Mouse (Mus musculus): ENCODE measurements around the gene Herc1.
"Not testable (repeated sequence)": the region's sequence is repeated elsewhere in the genome, so short reads cannot be mapped to it uniquely, and the experiment has no call there.

Gene Herc1

DNA sequence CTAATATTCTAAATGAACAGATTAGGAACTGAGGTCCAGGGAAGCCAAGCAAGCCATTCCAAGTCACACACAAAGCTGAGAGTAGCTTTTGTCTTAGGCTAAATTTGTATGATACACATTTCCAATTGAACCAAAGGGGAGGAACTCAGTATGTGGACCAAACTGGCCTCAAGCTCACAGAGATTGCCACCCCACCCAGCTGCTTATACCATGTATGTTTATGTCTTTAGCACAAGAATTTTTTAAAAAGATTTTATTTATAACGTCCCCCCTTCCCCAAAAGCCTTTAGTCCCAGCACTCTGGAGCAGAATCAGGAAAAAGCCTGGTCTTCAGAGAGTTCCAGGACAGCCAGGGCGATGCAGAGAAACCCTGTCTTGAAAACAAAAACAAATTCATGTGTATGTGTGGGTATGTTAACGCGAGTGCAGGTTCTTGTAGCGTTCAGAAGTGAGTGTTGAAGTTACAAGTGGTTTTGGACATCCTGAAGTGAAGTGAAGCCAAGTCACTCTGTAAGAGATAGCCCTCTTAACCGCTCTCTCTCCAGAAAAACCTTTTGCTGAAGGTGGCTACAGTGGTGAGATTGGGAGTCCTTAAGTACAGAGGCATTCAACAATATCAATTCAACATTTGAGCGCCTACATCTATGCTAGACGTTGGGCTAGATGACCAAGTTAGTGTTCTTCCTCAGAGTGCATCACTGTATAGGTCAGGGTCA is 948 bp upstream of the Herc1 start:
- no peak for DNase-seq (ENCODE audit: low read depth, low spot score)

DNA sequence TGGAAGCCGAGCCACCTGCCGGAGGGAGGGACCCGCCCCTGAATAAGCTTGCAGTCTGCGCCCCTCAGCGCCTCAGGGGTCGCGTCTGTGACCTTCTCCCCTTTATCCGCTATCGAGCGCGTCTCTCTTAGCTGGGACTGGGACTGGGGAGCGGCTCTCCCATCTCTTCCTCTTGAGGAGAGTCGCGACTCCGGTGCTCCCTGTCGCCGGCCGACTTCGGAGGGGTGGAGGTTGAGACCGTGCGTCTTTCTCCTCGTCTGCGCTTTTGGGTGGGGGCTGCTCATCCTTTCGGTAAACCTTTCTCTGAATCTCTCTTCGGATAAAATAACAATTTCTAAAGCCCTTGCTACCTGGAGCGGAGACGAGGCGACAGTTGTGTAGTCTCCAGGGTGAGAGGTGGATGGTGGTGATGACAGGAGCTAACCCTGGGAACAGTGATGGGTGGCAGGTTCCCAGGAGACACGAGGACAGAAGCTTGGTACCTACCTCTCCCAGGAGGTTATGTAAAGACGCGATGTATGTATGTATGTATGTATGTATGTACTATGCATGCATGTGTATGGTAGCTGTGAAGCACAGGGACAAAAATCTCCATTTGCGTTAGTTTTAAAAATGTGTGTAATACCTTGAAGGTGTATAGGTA is 659 bp downstream of the Herc1 start:
- no peak for DNase-seq (ENCODE audit: low read depth, low spot score)

DNA sequence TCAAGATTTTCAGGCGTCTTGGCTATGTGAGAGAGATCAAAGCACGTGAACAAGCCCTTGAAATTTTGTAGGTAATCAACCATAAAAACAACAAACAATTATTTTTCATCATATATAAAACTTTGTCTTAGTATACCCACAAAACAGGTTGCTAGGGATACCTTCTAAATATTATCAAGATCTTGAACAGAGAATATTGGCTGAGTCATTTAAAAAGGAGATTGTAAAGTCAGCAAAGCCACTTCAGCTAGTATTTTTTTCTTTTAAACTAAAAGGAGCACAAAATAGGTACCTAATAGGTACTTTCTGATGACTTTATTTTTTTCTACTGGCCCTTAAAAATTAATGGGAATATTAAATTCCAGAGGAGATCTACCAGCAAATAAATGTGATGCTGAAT is 2.5 kb downstream of the Herc1 start:
- no peak for DNase-seq (ENCODE audit: low read depth, low spot score)

DNA sequence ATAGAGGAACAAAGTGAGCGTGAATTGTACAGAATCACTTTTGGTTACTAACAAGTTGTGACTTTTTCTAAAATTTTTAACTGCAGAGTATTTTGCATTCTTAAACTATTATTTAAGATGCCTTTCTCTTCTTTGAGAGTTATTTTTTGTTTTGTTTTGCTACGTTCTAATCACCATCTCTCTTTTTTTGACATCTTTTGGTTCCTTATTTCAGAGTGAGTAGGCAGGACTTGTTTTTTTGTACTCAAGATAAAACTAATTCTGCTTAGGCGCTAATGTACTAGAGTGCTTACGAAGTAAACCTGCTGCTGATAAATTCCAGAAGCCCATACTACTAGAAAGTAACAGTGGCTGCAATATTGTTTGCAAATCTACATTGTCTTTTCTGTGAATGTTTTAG is 8.9 kb downstream of the Herc1 start:
- no peak for DNase-seq (ENCODE audit: low read depth, low spot score)

DNA sequence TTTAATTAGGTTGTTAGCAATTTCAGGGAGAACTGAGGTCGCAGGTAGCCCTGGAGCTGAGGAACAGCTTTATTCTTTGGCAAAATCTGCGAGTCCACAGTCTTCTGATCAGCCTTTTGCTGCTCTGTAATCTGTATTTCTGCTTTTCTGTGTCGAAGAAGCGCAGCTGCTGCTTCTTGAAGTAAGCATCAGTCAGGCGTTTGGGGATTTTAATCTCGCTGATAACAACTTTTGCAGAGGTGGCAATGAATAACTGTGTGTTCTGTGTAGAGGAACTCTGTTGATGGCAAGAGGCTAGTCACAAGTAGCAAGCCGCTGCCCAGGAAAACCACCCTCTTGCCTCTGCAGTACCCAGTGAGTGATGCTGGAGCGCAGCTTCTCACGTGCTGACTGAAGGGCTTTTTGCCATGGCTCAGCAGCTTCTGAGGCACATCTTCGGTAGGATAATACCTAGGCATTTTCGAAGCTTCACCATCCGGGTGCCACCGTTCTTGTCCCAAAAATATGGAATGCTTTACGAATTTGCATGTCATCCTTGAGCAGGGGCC is 10.0 kb downstream of the Herc1 start:
- no peak for DNase-seq (ENCODE audit: low read depth, low spot score)

DNA sequence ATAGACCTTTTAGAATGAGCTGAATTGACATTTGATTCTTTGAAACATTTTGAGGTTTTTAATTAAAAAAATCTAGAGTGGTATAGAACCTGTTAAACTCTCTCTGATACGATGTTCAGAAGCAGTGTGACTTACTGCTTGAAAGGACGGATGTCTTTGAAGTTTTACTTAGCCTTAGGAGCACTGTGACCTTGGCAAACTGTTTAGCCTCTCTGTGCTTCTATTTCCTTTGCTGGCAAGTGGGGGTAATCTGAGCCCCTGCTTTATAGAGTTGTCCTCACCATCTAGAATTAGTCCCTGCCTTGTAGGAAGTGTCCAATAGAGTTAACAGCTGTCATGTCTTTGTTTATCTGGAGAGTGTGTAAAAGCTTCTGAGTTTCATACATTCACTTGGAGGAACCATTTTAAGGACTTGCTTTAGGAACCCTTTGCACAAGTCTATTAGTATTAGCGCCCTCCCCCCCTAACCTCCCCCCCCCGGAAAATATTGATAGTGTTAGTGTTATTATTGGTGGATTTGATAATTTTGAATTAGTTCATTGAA is 18.7 kb downstream of the Herc1 start:
- DNase-seq (ENCODE audit: low read depth, low spot score): no peak

DNA sequence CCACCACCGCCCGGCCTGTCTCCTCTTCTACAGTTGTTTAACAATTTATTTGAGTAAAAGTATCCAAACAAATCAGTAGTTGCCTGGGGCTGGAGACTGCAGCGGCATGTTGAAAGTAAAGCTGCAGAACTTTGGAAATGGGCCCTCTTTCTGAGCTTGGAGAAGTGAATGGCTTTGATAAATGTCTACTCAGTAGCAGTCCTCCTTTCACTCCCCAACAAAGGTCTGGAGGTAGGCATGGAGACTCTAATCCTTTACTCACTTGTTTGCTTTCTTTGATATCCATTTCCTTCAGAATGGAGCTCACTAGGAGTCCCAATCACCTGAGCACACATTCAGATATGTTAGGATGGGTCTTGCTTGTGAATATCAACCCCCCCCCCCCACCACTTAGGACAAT is 20.1 kb downstream of the Herc1 start:
- no peak for DNase-seq (ENCODE audit: low read depth, low spot score)

DNA sequence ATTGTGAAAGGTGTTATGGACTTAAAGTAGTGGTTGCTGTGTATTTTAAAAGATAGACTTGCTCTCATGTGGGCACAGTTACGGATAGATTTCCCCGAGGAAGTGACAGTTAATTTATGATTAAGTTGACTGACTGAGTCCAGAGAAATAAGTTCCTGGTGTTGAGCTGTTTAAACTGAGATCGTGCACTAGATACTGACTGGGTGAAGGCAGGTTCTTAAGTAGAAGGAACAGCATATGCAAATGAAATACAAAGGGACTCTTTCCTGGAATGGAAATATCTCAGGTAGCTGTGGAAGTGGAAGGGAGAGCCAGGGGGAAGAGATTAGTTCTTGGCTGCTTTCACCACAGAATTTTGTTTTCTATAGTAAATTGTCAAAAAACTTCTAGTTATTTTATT is 20.6 kb downstream of the Herc1 start:
- no peak for DNase-seq (ENCODE audit: low read depth, low spot score)

DNA sequence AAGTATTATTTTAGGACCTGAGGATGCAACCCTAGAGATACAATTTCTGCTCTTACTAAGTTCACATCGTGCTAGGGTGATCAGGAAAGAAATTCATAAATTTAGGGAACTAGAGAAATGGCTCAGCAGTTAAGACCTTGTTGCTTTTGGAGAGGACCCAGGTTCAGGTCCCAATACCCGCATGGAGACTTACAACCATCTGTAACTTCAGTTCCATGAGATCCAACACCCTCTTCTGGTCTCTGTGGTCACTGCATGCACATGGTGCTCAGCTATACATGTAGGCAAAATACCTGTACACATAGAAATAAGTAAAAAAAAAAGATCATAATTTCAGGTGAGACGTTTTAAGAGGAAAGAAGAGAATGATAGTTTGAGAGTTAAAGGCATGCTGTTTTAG is 23.2 kb downstream of the Herc1 start:
- no peak for DNase-seq (ENCODE audit: low read depth, low spot score)

DNA sequence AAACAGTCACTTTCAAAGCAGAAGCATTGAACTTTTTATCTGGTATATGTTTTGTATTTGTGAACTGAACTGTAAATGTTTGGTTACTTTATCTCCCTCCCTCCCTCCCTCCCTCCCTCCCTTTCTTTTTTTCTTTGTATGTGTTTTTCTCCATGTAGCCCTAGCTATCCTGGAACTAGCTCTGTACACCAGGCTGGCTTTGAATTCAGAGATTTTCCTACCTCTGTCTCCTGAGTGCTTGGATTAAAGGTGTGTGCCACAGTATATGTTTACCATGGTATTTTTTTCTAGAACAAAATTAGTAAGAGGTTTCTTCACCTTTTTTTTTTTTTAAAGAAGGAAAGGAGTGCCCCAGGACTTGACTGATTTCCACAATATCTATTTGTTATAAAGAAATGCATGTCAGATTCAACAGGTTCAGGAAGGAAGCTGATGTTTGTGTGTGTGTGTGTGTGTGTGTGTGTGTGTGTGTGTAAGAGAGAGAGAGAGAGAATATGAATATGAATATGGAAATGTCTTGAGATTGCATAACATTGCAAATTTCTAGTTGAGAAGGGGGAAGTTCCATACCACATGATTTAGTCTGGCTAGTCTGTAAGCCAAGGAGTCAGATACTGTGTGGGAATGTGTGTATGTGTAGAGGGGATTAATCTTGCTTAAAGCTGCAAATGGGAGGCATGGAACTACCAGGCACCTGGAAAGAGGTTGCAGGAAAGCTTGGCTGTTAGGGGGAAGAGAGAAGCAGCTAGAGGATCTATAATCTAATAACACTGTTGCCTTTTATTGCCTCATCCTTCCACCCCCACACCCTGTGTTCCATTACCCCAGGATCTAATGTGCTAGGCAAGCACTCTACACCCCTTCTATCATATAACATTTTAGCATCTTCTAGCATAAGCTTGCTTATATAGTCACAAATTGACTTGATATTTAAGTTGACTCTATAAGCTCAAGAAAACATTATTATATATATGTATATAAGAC is 24.5 kb downstream of the Herc1 start:
- no peak for DNase-seq (ENCODE audit: low read depth, low spot score)

DNA sequence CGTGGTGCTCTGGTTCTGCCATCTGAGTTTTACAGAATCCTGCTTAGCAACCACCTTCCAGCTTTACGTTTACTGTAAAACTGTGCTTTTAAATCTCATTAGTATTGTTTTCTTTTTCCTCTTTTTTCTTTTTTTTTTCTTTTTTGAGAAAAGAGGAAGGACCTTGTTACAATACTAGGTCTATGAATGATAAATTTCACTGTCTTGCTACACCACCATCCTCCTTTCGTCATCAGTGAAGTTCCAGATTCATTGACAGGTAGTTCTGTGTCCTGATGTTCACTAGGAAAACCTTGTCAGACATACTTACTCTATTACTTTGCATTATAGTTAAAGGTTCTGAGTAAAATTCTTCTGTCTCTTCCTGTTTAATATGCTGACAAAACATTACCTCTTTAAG is 33.2 kb downstream of the Herc1 start:
- DNase-seq (ENCODE audit: low read depth, low spot score): no peak

DNA sequence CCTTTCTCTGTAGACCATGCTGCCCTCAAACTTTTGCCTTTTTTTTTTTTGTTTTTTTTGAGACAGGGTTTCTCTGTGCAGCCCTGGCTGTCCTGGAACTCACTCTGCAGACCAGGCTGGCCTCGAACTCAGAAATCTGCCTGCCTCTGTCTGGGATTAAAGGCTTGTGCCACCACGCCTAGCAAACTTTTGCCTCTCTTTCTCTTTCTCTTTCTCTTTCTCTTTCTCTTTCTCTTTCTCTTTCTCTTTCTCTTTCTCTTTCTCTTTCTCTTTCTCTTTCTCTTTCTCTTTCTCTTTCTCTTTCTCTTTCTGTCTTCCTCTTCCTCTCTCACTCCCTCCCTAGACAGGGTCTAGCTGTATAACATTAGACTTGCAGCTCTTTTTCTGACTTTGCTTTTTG is 40.1 kb downstream of the Herc1 start:
- DNase-seq (ENCODE audit: low read depth, low spot score): not testable (repeated sequence)

DNA sequence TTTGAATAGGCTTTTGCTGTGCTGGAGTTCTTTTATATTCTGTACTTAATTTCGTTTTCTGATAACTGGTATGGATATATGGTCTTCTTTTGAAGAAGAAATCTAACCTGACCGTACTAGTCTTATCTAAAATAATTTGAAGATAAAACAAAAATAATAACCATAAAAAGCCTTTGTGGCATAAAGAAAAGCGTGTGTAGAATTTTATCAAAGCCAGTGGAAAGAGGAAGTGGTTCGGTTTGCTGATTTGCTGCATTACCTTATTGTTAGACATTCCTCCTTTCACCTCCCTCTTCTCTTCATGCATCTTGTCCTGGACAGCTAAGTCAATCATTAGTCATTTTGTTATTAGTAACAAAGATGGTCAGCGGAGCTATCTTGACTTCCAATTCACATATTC is 43.1 kb downstream of the Herc1 start:
- no peak for DNase-seq (ENCODE audit: low read depth, low spot score)

DNA sequence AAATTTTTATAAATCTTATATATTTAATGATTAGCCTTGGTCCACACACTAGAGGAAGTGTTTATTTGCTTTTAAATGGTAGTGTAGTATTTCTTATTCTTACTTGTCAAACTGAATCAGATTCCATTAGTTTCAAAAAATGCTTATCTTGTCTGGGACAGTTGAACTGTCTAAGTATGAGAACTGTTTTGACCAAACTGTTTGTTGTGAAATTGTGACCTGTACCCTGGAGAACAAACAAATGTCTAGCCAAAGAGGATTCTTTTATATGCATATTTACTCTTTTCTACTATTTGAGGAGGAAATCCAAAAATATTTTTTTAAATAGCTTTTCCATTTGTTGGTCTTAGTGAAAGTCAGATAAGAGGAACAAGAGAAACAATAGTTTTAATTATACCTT is 73.2 kb downstream of the Herc1 start:
- DNase-seq (ENCODE audit: low read depth, low spot score): no peak

DNA sequence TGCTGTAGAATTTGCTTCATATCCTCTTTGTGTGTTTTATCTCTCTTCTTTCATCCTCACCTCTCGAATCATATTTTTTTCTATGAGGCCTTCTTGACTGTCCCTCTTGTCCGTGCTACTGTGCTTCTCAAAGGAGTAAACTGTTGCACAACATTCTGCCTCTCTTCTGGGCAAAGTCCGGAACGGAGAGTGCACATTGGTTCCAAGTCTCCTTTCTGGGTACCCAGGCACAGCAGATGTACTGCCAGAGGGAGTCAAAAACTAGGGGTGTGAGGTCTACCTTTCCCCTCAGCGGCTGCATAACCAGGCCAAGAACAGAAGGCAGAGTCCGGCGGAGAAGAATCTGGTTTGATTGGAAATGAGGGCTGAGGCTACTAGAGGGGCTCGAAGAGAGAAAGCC is 89.8 kb downstream of the Herc1 start:
- no peak for DNase-seq (ENCODE audit: low read depth, low spot score)

DNA sequence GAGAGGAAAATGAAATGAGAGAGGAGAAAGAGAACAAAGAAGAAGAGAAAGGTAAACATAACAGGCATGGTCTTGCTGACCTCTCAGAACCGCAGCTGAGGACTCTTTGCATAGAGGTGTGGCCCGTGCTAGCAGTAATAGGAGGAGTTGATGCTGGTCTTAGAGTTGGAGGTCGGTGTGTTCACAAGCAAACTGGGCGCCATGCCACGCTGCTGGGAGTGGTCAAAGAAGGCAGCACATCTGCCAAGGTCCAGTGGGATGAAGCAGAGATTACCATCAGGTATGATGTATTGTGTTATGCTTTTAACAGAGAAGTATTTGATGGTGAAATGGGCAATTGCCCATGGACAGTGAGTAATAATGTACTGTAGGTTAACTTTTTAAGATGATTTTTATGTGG is 98.0 kb downstream of the Herc1 start:
- no peak for DNase-seq (ENCODE audit: low read depth, low spot score)

DNA sequence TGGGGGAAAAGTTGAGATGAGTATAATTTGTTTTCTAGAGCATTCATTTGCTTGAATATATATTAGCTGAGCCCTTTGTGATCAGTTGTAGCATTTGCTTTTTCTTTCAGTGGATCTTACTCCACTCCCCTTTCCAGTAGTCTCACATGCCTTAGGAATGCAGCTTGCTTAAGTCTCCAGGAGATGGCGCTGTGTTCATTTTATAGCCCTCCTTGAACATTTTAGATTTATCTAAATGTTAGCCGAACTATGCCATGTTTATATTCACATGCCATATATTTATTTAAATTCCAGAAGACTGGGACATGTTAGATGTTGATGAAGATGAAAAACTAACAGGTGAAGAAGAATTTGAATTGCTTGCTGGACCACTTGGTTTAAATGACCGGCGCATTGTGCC is 114.8 kb downstream of the Herc1 start:
- peak; percentile 19 for DNase-seq (ENCODE audit: low read depth, low spot score)

DNA sequence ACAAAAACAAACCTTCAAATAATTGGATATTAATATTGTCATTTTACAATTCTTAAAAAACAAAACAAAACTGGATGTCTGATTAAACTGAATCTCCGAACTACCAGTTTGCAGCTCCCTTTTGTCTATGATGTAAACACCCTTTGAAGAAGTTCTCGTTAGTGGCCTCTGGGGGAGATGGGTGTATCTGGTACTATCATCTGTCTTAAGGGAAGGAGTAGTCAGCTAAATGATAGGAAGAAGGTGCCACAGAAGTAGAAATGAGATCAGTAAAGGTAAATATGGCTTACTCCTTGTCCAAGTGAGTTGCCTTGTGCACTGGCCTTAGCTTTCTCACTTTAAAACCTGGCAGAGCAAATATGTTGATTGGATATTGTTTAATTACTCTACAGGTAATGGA is 127.5 kb downstream of the Herc1 start:
- no peak for DNase-seq (ENCODE audit: low read depth, low spot score)

DNA sequence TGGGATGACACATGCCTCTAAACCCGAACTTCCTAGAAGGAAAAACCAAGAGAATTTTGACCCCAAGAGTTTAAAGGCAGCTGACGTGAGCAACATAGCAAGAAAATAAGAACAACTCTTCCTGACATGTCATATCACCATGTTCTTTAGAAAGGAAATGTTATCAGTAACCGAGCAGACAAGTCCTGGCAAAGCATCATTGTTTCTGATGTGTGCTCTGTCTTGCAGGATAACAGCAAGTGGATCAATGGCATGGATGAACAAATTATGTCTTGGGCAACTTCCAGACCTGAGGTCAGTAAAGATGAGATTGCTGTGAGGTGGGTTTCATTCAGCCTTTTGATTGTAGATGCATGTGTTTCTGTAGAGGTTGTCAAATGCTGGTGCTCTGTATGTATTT is 133.2 kb downstream of the Herc1 start:
- DNase-seq (ENCODE audit: low read depth, low spot score): no peak

DNA sequence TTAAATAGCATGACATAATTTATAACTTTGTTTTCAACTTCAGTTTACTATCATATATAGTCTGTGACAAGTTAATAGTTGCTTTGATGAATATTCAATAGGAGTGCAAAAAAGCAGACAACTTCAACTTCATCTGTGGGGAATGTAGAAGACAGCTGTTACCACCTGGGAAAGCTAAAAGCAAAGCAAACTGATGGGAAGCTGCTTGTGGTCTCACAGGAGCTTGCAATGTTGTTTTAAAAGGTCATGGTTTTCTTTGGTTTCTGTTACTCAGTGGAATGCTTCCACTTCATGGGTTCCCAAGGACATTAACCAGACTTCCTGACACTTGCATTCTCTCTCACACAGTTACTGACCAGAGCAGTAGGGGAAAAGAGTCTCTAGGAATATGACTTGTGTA is 138.5 kb downstream of the Herc1 start:
- no peak for DNase-seq (ENCODE audit: low read depth, low spot score)

DNA sequence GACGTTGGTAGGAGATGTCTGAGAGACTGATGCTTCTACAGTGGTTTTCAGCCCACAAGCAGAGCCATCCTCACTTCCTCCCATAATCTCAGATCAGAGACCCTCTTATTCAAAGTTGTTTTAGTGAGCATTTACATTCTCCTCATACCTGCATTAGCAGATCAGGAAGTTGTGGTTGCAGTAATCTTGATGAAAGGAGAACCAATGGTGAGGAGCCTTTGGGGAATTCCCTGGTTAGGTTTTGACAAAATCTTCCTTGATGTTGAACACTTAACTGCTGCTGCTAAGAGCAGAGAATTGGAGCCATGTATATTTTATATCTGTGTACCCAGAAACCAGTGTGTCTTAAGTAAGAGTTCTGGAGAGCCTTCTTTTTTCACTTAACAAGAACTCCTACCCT is 142.1 kb downstream of the Herc1 start:
- DNase-seq (ENCODE audit: low read depth, low spot score): no peak

DNA sequence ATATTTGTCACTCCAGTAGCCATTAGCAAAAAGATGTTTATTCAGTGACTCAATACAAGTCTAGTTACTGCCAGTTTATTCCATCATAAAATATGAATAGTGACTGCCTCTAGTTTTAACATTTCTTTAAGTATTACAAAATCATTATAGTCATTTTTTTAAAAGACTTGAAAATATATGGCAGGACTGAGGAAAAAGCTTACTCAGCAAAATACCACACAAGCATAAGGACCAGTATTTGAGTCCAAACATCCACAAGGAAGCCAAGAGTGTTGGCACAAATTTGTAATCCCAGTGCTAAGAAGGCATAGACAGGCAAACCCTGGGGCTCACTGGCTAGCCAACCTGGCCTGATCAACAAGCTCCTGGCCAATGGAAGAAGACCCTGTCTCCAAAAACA is 143.7 kb downstream of the Herc1 start:
- no peak for DNase-seq (ENCODE audit: low read depth, low spot score)

Measured in embryo, embryonic 11.5 days (tissue).